Comparison of ENCODE assay signal across 22 mouse cellular contexts in genomic region chr19:8705026-8705708, GRCm38 (mm10). TPM values are rescaled to one million over a fixed set of nuclear protein-coding genes. Genes with fewer than 3 reads are reported as not detected.
DNase-seq lines count a peak whose midpoint lies in the region; ATAC-seq and TF ChIP-seq lines count a peak whose summit lies in the region.
"Had no signal": no experiment of that assay in that cellular context is flagged by ENCODE, and none has a peak within 500 bp of the region (broad histone marks: within the 10 kb centered on the region; RNA-seq: fewer than 3 reads in every experiment).

No protein-coding gene starts in this region.

- peaks cover 9% of the 10 kb centered on the region for H3K79me2 ChIP-seq in myocyte (ENCODE audit: control insufficient read depth, insufficient read depth)

- DNase-seq in midbrain, embryonic 11.5 days (ENCODE audit: low spot score, missing footprints) = peak; percentile 54
- DNase-seq in fat pad, adult 2 months (ENCODE audit: extremely low read depth, low read depth, low spot score) = peak; percentile 88
- no peak for DNase-seq in urinary bladder, postnatal 10 days (ENCODE audit: low spot score)
- DNase-seq in kidney, postnatal 36 days = no peak
- no peak for DNase-seq in right cerebral cortex, postnatal 4 days
- DNase-seq: adrenal gland, postnatal 25 days; cerebellum, adult 8-10 months; cerebellum, postnatal 36 days; embryo, embryonic 11 days; gastrocnemius, postnatal 25 days; heart, postnatal 36 days; kidney, adult 2 months; kidney, postnatal 10 days; lung, adult 18-20 months; lung, postnatal 10 days; right cerebral cortex, postnatal 25 days had no signal

- peak; percentile 43 for TF ChIP-seq POLR2A in myocyte (IDR thresholded peaks at IDR 0.05; ENCODE audit: insufficient read length, low read depth)

- no peak overlapping the region for H3K4me2 ChIP-seq in midbrain, embryonic 11.5 days
- no peak overlapping the region for H3K4me2 ChIP-seq in midbrain, embryonic 16.5 days (ENCODE audit: low read length)
- no peak overlapping the region for H3K4me2 ChIP-seq in myocyte (ENCODE audit: low read depth)
- H3K4me2 ChIP-seq: forebrain, embryonic 12.5 days; hindbrain, embryonic 15.5 days had no signal

- H3K9ac ChIP-seq in midbrain, embryonic 11.5 days (ENCODE audit: low read length) = no peak overlapping the region
- no peak overlapping the region for H3K9ac ChIP-seq in midbrain, embryonic 16.5 days (ENCODE audit: low read depth, low read length)
- H3K9ac ChIP-seq: forebrain, embryonic 12.5 days; hindbrain, embryonic 15.5 days had no signal

- H3K27ac ChIP-seq in midbrain, embryonic 11.5 days (ENCODE audit: low read depth, low read length) = no peak overlapping the region
- no peak overlapping the region for H3K27ac ChIP-seq in midbrain, embryonic 16.5 days (ENCODE audit: low read length)
- H3K27ac ChIP-seq: forebrain, embryonic 12.5 days; hindbrain, embryonic 15.5 days; midbrain, embryonic 10.5 days had no signal

- peaks cover 26% of the 10 kb centered on the region; the same call in 1 of the 2 replicates for H3K36me3 ChIP-seq in midbrain, embryonic 11.5 days (ENCODE audit: control insufficient read depth, insufficient read depth, low read length)
- H3K36me3 ChIP-seq in midbrain, embryonic 16.5 days (ENCODE audit: control insufficient read depth, insufficient read depth, low read length) = peaks cover 34% of the 10 kb centered on the region
- peaks cover 35% of the 10 kb centered on the region for H3K36me3 ChIP-seq in myocyte (ENCODE audit: control insufficient read depth, insufficient read depth)

- no peak overlapping the region for H3ac ChIP-seq in myocyte (ENCODE audit: control insufficient read depth, insufficient read length)

- H3K4me1 ChIP-seq in midbrain, embryonic 11.5 days (ENCODE audit: control insufficient read depth, insufficient read depth, low read length) = no peaks in the 10 kb centered on the region
- peaks cover under 1% of the 10 kb centered on the region for H3K4me1 ChIP-seq in midbrain, embryonic 16.5 days (ENCODE audit: control insufficient read depth, insufficient read depth, low read length)
- H3K4me1 ChIP-seq: hindbrain, embryonic 15.5 days had no signal

- H3K4me3 ChIP-seq in midbrain, embryonic 11.5 days (ENCODE audit: low read depth, low read length) = no peak overlapping the region
- H3K4me3 ChIP-seq in midbrain, embryonic 16.5 days (ENCODE audit: low read depth, low read length) = no peak overlapping the region
- no peak overlapping the region for H3K4me3 ChIP-seq in myocyte
- H3K4me3 ChIP-seq: forebrain, embryonic 12.5 days; hindbrain, embryonic 15.5 days; midbrain, embryonic 10.5 days had no signal

- WGBS in midbrain, embryonic 11.5 days = 77% methylated on average over 6 of the region's 6 CpGs
- 77% methylated on average over 6 of the region's 6 CpGs for WGBS in midbrain, embryonic 16.5 days

- ATAC-seq in midbrain, embryonic 11.5 days (ENCODE audit: low FRiP score) = no peak
- ATAC-seq in midbrain, embryonic 16.5 days = no peak

- H3K9me3 ChIP-seq in midbrain, embryonic 11.5 days (ENCODE audit: control insufficient read depth, low read length) = no peaks in the 10 kb centered on the region
- H3K9me3 ChIP-seq in midbrain, embryonic 16.5 days (replicated peaks; ENCODE audit: control insufficient read depth, low read length, poor library complexity, severe bottlenecking) = no peaks in the 10 kb centered on the region
- H3K9me3 ChIP-seq: forebrain, embryonic 12.5 days; hindbrain, embryonic 15.5 days; midbrain, embryonic 10.5 days had no signal

- no peaks in the 10 kb centered on the region for H3K27me3 ChIP-seq in midbrain, embryonic 11.5 days (ENCODE audit: control insufficient read depth, insufficient read depth, low read length)
- no peaks in the 10 kb centered on the region for H3K27me3 ChIP-seq in midbrain, embryonic 16.5 days (ENCODE audit: control insufficient read depth, insufficient read depth, low read depth, low read length)
- no peaks in the 10 kb centered on the region for H3K27me3 ChIP-seq in myocyte (ENCODE audit: control insufficient read depth, insufficient read depth, insufficient read length)
- H3K27me3 ChIP-seq: forebrain, embryonic 12.5 days; hindbrain, embryonic 15.5 days had no signal

TF ChIP-seq in myocyte, 11 proteins besides CTCF, POLR2A, EP300 and RAD21:
- TF ChIP-seq POLR2AphosphoS2 (IDR thresholded peaks at IDR 0.05; ENCODE audit: insufficient read length, low read depth) (peak; percentile 85), CEBPB (IDR thresholded peaks at IDR 0.05; ENCODE audit: insufficient read depth, poor library complexity, severe bottlenecking) (no peak), REST (IDR thresholded peaks at IDR 0.05; ENCODE audit: insufficient read depth, insufficient read length) (no peak)

RNA-seq across cellular contexts. Expression of gene Slc3a2, which starts 18.0 kb away (rescaled TPM):
- 139 and 142 TPM in 2 replicates for polyA plus RNA-seq in midbrain, embryonic 11.5 days (2014; fragmentation: Nextera tagmentation; extraction: Ambion mirVana)
- polyA plus RNA-seq in midbrain, embryonic 16.5 days (2015; fragmentation: Nextera tagmentation; extraction: Ambion mirVana) = 176 and 182 TPM in 2 replicates
- 806 TPM for polyA plus RNA-seq in myocyte (2012; fragmentation: generic; extraction: Trizol)

RNA-seq across cellular contexts. Expression of gene Wdr74, which starts 30.5 kb away (rescaled TPM):
- polyA plus RNA-seq in midbrain, embryonic 11.5 days (2014; fragmentation: Nextera tagmentation; extraction: Ambion mirVana) = 74.2 and 83.7 TPM in 2 replicates
- 93.1 and 95.9 TPM in 2 replicates for polyA plus RNA-seq in midbrain, embryonic 16.5 days (2015; fragmentation: Nextera tagmentation; extraction: Ambion mirVana)
- polyA plus RNA-seq in myocyte (2012; fragmentation: generic; extraction: Trizol) = 109 TPM

RNA-seq across cellular contexts. Expression of gene 1700092M07Rik, which starts 35.4 kb away (rescaled TPM):
- polyA plus RNA-seq in midbrain, embryonic 11.5 days (2014; fragmentation: Nextera tagmentation; extraction: Ambion mirVana) = 1.5 and 2.7 TPM in 2 replicates
- 1.2 and 1.8 TPM in 2 replicates for polyA plus RNA-seq in midbrain, embryonic 16.5 days (2015; fragmentation: Nextera tagmentation; extraction: Ambion mirVana)
- 0.94 TPM for polyA plus RNA-seq in myocyte (2012; fragmentation: generic; extraction: Trizol)
- polyA plus RNA-seq: heart, embryonic 14.5 days had no signal

RNA-seq across cellular contexts. Expression of gene Stx5a, which starts 36.0 kb away (rescaled TPM):
- 85.6 and 94.7 TPM in 2 replicates for polyA plus RNA-seq in midbrain, embryonic 11.5 days (2014; fragmentation: Nextera tagmentation; extraction: Ambion mirVana)
- 122 and 123 TPM in 2 replicates for polyA plus RNA-seq in midbrain, embryonic 16.5 days (2015; fragmentation: Nextera tagmentation; extraction: Ambion mirVana)
- polyA plus RNA-seq in myocyte (2012; fragmentation: generic; extraction: Trizol) = 49.5 TPM

RNA-seq across cellular contexts. Expression of gene Chrm1, which starts 41.6 kb away (rescaled TPM):
- 0.04 TPM in 2 replicates for polyA plus RNA-seq in midbrain, embryonic 11.5 days (2014; fragmentation: Nextera tagmentation; extraction: Ambion mirVana)
- polyA plus RNA-seq in midbrain, embryonic 16.5 days (2015; fragmentation: Nextera tagmentation; extraction: Ambion mirVana) = 0.53 and 0.65 TPM in 2 replicates
- polyA plus RNA-seq in myocyte (2012; fragmentation: generic; extraction: Trizol) = not detected
- polyA plus RNA-seq: midbrain, embryonic 10.5 days had no signal

Comparison
In these comparisons a context has a peak if more than half of its experiments do, and no peak if none do; other contexts are left out.
1. DNase-seq: peak in midbrain, embryonic 11.5 days (single experiment) and fat pad, adult 2 months (single experiment); none in urinary bladder, postnatal 10 days (single experiment), kidney, postnatal 36 days (0 of 2) and right cerebral cortex, postnatal 4 days (single experiment).